Mouse (Mus musculus) testis, adult 2 months (tissue): ENCODE measurements around the gene Frmpd3.

ENCODE experiments used
- CTCF ChIP-seq: fragments of 200-500 bp; IDR thresholded peaks from 2 replicates; pipeline ENCODE4 v1.5.1; 2012; ENCODE audit warnings: low read depth, mild to moderate bottlenecking, inconsistent platforms, low read length, moderate library complexity; ENCODE audit not compliant: control insufficient read depth, insufficient read depth, insufficient replicate concordance
- POLR2A ChIP-seq: fragments of 200-500 bp; IDR thresholded peaks from 2 replicates; pipeline ENCODE4 v1.6.1; 2012; ENCODE audit warnings: low read depth, mild to moderate bottlenecking, inconsistent platforms, low read length, moderate library complexity; ENCODE audit not compliant: control insufficient read depth

DNA sequence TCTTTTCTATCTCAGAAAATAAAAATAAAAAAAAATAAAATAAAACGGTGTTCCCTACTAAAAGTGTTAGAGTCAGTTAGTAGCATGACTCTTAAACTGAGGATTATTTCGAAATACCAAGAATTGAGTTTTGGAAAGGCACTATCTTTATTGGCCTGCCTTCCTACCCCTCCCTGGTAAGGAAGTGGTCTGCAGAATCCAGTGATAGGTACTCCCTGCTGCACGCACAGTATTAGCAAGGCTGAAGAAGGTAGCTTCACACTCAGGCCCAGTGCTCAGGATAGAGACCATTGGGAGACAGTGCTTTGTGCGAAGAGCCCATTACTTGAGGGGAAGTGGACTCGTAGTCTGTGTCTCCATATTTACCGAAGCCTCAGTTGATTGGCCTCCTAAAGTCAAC is 136.2 kb downstream of the Frmpd3 start:
- TF ChIP-seq POLR2A: no peak
- no peak for TF ChIP-seq CTCF
